Mouse (Mus musculus): ENCODE measurements around the gene Scrt2.

DNA sequence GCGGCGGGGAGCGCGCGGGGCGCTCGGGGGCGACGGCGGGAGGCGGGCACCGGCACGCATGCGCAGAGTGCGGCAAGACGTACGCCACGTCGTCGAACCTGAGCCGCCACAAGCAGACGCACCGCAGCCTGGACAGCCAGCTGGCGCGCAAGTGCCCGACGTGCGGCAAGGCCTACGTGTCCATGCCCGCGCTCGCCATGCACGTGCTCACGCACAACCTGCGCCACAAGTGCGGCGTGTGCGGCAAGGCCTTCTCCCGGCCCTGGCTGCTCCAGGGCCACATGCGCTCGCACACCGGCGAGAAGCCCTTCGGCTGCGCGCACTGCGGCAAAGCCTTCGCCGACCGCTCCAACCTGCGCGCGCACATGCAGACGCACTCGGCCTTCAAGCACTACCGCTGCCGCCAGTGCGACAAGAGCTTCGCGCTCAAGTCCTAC, 12.0 kb downstream of the Scrt2 start:
- TF ChIP-seq GATA1 (IDR thresholded peaks at IDR 0.05; ENCODE audit: low read length): no peak
- TF ChIP-seq TAL1 (IDR thresholded peaks at IDR 0.05; ENCODE audit: low read length): no peak

All from erythroblast, embryonic 14.5 days (primary cell).